Mouse (Mus musculus) heart, embryonic 13.5 days (tissue): ENCODE results near the gene Myo18a. TPM values are rescaled to one million over a fixed set of nuclear protein-coding genes. Genes with fewer than 3 reads are reported as not detected.

Source experiments
- ATAC-seq: fragments of 200-750 bp; cut with Nextera tagmentation; 2 replicates; pipeline ENCODE4 v1.8.0; 2017; ENCODE audit warnings: moderate TSS enrichment; ENCODE audit not compliant: insufficient number of reproducible peaks, low FRiP score, low TSS enrichment; ENCODE audit errors: extremely low read depth
- H3K27ac ChIP-seq: fragments of 300-500 bp; sonication (generic); replicated peaks from 2 replicates; pipeline ENCODE4 v1.5.1; 2015; ENCODE audit warnings: moderate library complexity, mild to moderate bottlenecking, inconsistent platforms
- H3K27me3 ChIP-seq: fragments of 300-500 bp; sonication (generic); replicated peaks from 2 replicates; pipeline ENCODE4 v1.6.1; 2015; ENCODE audit warnings: mild to moderate bottlenecking, inconsistent platforms
- H3K36me3 ChIP-seq: fragments of 300-500 bp; sonication (generic); 2 replicates; pipeline ENCODE4 v1.6.1; 2015; ENCODE audit warnings: mild to moderate bottlenecking, inconsistent platforms
- H3K4me1 ChIP-seq: fragments of 300-500 bp; sonication (generic); 2 replicates; pipeline ENCODE4 v1.6.1; 2015; ENCODE audit warnings: inconsistent platforms
- H3K4me2 ChIP-seq: fragments of 300-500 bp; sonication (generic); 2 replicates; pipeline ENCODE4 v1.6.1; 2015; ENCODE audit warnings: inconsistent platforms, mild to moderate bottlenecking, moderate library complexity
- H3K4me3 ChIP-seq: fragments of 300-500 bp; sonication (generic); 2 replicates; pipeline ENCODE4 v1.5.1; 2015; ENCODE audit warnings: moderate library complexity, mild to moderate bottlenecking, inconsistent platforms
- H3K9ac ChIP-seq: fragments of 300-500 bp; sonication (generic); 2 replicates; pipeline ENCODE4 v1.6.1; 2015; ENCODE audit warnings: inconsistent platforms, mild to moderate bottlenecking, moderate library complexity
- H3K9me3 ChIP-seq: fragments of 300-500 bp; sonication (generic); 2 replicates; pipeline ENCODE4 v1.6.1; 2016; ENCODE audit warnings: inconsistent platforms
- WGBS: fragments of 180-500 bp; shearing (Covaris S2); methylation state at CpG from one replicate; pipeline ENCODE4 v1.1.7; 2015; ENCODE audit warnings: mixed read lengths; 5-methylcytosine and 5-hydroxymethylcytosine counted together
- polyA plus RNA-seq: library from polyadenylated mRNA; unstranded; fragments of >200 nt; fragmentation: Nextera tagmentation; extraction: Ambion mirVana; gene quantifications from 2 replicates; pipeline ENCODE4 v1.2.1, GENCODE M21; 2015

Gene Myo18a
- polyA plus RNA-seq, 1 experiment from 2014 or later: 100.0 TPM

DNA sequence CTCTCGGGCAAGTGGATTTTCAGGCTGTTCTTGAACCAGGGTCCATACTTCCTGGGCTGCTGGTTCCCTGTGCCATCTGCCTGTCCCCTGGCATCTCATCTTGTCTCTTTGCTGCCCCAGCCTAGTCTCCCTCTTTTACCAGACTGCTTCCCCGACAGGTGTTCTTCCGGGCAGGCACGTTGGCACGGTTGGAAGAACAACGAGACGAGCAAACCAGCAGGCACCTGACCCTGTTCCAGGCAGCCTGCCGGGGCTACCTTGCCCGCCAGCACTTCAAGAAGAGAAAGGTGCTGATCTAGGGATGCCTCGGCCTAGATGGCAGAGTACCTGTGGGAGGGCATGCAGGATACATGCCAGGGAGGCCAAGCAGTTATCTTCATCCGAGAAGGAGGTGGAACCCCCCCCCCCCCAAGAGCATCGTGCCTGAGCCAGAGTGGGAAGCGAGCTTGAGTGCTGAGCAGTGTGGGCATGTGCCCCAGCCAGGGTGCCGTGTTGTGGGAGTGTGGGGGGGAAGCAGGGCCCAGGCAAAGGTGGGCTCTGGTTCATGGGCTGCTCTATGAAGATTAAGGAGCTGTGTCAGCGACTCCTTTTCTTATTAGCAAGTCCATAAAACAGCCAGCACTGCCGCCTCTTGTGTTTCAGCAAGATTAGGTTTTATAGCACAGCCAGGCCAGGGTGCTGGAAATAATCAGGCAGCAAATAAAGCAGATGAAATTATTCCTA lies 77.6 kb downstream of the Myo18a start:
- WGBS: 80% methylated on average over 16 of the region's 16 CpGs
- Histone ChIP-seq H3K4me1 (peaks cover 16% of the 10 kb centered on the region), H3K36me3 (peaks cover 100% of the 10 kb centered on the region), H3K4me2 (no peak overlapping the region), H3K9ac (no peak overlapping the region), H3K27me3 (no peaks in the 10 kb centered on the region), H3K4me3 (no peak overlapping the region), H3K27ac (no peak overlapping the region), H3K9me3 (no peaks in the 10 kb centered on the region)
- ATAC-seq: no peak

DNA sequence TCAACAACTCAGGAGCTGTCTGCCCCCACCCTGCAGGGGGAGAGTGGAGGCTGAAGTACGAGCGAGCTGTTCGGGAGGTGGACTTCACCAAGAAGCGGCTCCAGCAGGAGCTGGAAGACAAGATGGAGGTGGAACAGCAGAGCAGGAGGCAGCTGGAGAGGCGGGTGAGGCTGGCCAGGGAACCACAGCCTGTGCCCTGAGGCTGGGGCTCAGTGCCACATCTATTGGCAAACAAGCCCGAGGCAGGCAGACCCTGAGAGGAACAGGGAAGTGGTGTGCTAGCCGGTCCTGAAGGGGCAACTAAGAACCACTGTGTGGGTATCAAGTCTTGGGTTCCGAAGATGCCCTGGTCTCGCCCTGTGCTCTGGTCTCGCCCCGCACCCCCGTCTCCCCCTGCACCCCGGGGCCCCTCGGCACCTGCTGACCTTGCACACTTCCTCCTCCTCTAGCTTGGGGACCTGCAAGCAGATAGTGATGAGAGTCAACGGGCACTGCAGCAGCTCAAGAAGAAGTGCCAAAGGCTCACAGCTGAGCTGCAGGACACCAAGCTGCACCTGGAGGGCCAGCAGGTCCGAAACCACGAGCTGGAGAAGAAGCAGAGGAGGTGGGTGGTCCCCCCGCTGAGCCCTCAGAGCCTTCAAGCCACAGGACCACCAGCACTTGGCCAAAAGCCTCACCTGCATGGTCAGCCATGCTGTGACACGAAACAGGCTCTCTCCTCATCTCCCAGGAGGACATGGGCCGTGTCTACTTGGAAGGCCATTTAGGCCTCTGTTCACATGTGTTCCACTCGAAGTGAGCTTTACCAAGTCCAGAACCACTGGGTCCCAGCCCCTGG lies 80.2 kb downstream of the Myo18a start:
- 79% methylated on average over 21 of the region's 21 CpGs for WGBS
- no peak overlapping the region for H3K27ac ChIP-seq
- no peaks in the 10 kb centered on the region for H3K27me3 ChIP-seq
- peaks cover 100% of the 10 kb centered on the region for H3K36me3 ChIP-seq
- H3K4me3 ChIP-seq: no peak overlapping the region
- no peak overlapping the region for H3K4me2 ChIP-seq
- H3K4me1 ChIP-seq: no peaks in the 10 kb centered on the region
- H3K9ac ChIP-seq: no peak overlapping the region
- no peak for ATAC-seq
- no peaks in the 10 kb centered on the region for H3K9me3 ChIP-seq

DNA sequence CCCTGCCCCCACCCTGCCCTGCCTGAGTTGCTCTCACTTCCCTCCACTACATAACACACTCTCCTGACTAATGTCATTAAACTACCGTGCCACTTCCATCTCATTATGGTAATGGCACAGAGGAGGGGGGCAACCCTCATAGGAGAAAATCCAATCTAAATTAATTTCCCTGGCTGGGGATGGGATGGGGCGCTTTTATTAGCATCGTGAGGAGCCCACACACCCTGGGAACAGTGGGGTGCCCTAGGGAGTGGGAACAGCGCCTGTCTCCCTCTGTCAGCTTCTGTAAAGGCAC lies 80.8 kb downstream of the Myo18a start:
- no peak overlapping the region for H3K4me2 ChIP-seq
- no peaks in the 10 kb centered on the region for H3K27me3 ChIP-seq
- no peak for ATAC-seq
- no peaks in the 10 kb centered on the region for H3K4me1 ChIP-seq
- H3K27ac ChIP-seq: no peak overlapping the region
- no peaks in the 10 kb centered on the region for H3K9me3 ChIP-seq
- WGBS: 63% methylated on average over 4 of the region's 4 CpGs
- H3K36me3 ChIP-seq: peaks cover 100% of the 10 kb centered on the region
- H3K9ac ChIP-seq: no peak overlapping the region
- no peak overlapping the region for H3K4me3 ChIP-seq

DNA sequence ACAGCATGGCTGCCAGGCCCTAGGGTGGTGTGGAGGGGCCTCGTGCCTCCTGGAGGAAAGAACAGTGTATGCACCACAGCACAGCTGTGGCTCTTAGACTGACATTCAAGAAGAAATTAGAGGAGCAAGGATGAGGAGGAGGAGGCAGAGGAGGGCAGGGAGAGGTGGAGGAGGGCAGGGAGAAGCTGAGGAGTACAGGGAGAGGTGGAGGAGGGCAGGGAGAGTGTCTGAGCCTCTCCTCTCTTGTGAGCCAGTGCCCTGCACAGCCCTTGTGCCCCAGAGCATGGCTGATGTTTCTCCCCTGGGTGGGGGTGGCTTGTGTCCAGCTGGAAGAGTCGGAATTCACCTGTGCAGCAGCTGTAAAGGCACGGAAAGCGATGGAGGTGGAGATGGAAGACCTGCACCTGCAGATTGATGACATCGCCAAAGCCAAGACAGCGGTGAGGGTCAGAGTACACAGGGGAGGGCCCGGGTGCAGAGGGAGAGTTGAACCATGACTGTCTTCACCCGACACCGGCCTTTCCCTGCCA lies 84.6 kb downstream of the Myo18a start:
- Histone ChIP-seq H3K4me3 (no peak overlapping the region), H3K27me3 (no peaks in the 10 kb centered on the region), H3K9ac (no peak overlapping the region), H3K27ac (no peak overlapping the region), H3K4me1 (peaks cover 17% of the 10 kb centered on the region), H3K9me3 (no peaks in the 10 kb centered on the region), H3K4me2 (no peak overlapping the region), H3K36me3 (peaks cover 99% of the 10 kb centered on the region)
- no peak for ATAC-seq
- WGBS: 59% methylated on average over 9 of the region's 9 CpGs

DNA sequence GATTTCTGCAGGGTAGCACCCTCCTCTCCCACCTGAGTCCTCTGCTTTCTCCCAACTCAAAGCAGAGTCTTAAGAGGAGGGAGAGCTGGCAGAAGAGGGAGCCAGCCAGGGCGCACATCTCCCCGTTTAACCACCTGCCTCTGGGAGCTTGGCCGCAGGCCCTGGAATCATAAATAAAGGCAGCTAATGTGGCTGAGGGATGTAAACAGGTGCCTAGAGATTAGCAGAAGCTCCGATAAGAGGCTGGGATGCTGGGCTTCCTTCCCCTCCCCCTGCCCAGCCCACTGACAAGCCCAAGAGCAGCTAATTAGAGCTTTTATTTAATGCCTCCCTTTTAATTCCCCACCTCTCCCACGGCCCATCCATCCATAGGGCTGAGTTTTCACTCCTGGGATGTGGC lies 85.1 kb downstream of the Myo18a start:
- Histone ChIP-seq H3K9me3 (no peaks in the 10 kb centered on the region), H3K27me3 (no peaks in the 10 kb centered on the region), H3K36me3 (peaks cover 99% of the 10 kb centered on the region), H3K27ac (no peak overlapping the region), H3K9ac (no peak overlapping the region), H3K4me1 (peaks cover 17% of the 10 kb centered on the region), H3K4me2 (no peak overlapping the region), H3K4me3 (no peak overlapping the region)
- WGBS: 43% methylated on average over 5 of the region's 5 CpGs
- no peak for ATAC-seq

DNA sequence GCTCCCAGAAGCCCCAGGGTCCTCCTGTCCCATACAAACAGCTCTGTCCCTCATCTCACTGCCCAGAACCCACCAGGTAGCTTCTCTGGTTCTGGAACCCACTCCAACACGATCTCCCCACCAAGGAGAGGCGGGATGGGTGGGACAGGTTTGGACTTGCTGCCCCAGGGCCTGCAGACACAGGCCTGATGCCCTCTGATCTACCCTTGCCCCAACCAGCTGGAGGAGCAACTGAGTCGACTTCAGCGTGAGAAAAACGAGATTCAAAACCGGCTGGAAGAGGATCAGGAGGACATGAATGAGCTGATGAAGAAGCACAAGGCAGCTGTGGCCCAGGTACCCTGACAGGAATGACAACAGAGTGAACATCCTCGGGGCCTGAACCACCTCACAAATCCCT lies 86.1 kb downstream of the Myo18a start:
- no peak overlapping the region for H3K4me3 ChIP-seq
- no peak overlapping the region for H3K9ac ChIP-seq
- H3K27ac ChIP-seq: no peak overlapping the region
- 76% methylated on average over 7 of the region's 7 CpGs for WGBS
- no peaks in the 10 kb centered on the region for H3K9me3 ChIP-seq
- peaks cover 99% of the 10 kb centered on the region for H3K36me3 ChIP-seq
- H3K4me2 ChIP-seq: no peak overlapping the region
- peaks cover 17% of the 10 kb centered on the region for H3K4me1 ChIP-seq
- no peak for ATAC-seq
- H3K27me3 ChIP-seq: no peaks in the 10 kb centered on the region

DNA sequence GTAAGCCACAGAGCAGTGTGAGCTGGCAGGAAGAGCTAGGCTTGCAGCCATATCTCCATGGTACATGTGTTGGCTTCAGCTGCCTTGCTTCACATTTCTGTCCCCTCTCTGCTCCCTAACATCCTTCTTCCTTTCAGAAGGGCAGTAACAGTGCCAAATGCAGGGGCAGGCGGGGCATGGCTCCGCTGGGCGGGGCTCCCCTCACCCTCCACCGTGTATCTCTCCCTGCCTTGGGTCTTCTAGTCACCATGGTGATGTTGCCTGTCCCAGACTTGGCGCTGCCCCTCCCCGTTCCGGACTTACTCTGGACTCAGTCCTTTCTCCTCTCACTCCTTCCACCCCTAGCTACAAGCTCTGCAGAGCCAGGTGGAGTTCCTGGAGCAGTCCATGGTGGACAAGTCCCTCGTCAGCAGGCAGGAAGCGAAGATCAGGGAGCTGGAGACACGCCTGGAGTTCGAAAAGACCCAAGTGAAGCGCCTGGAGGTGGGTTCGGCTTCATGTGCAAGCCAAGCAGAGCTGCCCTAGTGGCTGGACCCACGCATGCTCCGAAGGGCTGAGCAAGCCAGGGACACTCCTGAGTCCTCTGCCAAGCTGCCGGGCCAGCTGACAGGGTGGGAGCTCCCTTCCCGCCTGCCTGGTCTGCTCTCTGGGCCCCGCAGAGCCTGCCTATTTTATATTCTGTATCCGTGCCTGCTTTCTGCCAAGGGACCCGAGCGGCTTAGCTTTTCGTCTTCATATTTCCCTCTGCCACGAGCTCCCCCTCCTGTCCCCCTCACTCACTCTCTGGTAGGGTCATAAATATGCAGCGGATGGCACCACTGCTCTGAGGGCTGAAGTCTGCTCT lies 87.6 kb downstream of the Myo18a start:
- WGBS: 55% methylated on average over 24 of the region's 24 CpGs
- Histone ChIP-seq H3K9me3 (no peaks in the 10 kb centered on the region), H3K4me3 (no peak overlapping the region), H3K9ac (no peak overlapping the region), H3K4me1 (peaks cover 17% of the 10 kb centered on the region), H3K27me3 (no peaks in the 10 kb centered on the region), H3K4me2 (no peak overlapping the region), H3K36me3 (peaks cover 99% of the 10 kb centered on the region), H3K27ac (peak overlapping the region; percentile 39; the same call in 1 of the 2 replicates)
- ATAC-seq: no peak

DNA sequence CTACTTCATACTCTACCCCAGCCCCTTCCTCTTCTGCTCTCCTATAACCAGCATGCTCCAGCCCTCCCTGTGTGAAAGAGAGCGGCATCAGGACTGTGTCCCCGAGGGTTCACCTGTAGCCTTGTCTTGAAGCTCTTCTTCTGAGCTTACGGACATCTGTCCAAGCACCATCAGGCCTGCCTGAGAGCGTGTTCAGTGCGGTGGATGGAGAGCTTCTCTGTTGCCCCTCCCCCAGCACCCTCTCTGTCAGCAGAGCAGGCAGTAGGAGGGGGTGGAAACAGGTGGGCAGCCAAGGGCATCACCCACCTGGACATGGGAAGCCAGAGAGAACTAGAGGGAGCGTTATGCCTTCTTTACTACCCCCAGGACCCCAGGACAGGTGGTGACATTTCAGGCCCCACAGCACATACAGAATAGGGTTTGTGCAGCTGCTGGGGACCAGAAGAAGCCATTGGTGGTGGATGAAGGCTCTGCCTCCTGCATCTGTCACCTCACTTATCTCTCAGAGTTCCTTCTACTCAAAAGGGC lies 88.5 kb downstream of the Myo18a start:
- Histone ChIP-seq H3K27me3 (no peaks in the 10 kb centered on the region), H3K4me3 (no peak overlapping the region), H3K9me3 (no peaks in the 10 kb centered on the region), H3K4me1 (peaks cover 17% of the 10 kb centered on the region), H3K9ac (no peak overlapping the region), H3K4me2 (no peak overlapping the region), H3K27ac (no peak overlapping the region), H3K36me3 (peaks cover 99% of the 10 kb centered on the region)
- WGBS: 70% methylated on average over 6 of the region's 6 CpGs
- no peak for ATAC-seq

DNA sequence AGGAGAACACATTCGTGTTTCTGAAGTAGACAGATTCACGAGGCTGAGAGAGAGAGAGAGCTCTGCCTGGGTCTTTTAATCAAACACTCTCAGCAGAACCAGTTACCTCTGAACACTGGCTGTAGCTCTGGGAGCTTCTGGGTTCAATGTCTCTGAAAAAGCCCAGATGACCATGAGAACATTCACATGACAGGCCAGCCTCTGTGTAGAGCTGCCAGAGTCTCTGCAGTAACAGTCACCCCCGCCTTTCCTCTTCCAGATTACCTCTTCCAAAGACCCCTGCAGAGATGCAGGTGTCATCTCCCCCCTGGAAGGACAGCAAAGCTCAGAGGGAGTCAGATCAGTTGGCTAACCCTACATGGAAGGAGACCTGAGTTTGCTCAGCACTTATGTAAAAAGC lies 89.1 kb downstream of the Myo18a start:
- Histone ChIP-seq H3K4me1 (peaks cover 17% of the 10 kb centered on the region), H3K9ac (no peak overlapping the region), H3K27me3 (no peaks in the 10 kb centered on the region), H3K36me3 (peaks cover 99% of the 10 kb centered on the region), H3K9me3 (no peaks in the 10 kb centered on the region), H3K4me2 (no peak overlapping the region), H3K27ac (no peak overlapping the region), H3K4me3 (no peak overlapping the region)
- 47% methylated on average over 3 of the region's 3 CpGs for WGBS
- no peak for ATAC-seq

DNA sequence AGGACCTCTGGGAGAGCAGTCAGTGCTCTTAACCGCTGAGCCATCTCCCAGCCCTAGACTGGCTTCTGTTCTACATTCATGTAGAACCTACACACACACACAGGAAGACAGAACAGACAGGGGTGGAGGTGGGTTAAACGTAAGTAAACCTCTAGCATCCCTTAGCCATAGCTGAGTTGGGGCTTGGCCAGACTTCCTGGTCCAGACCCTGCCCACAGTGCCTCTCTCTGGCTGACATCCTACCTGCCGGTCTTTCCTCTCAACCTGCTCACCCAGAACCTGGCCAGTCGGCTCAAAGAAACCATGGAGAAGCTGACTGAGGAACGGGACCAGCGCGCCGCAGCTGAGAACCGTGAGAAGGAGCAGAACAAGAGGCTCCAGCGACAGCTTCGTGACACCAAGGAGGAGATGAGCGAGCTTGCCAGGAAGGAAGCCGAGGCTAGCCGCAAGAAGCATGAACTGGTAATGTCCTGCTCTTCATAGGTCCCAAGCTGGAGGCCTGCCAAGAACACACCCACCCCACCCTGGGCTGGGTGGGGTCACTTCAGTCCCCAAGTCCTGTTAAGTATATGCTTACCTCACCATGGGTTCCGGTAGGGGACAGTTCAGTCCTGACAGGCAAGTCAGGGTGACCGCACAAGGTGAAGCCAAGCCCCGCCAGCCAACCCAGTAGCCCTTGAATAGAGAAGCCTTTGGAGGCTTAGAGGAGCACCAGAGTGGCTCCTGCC lies 90.1 kb downstream of the Myo18a start:
- H3K4me2 ChIP-seq: no peak overlapping the region
- no peak overlapping the region for H3K9ac ChIP-seq
- no peaks in the 10 kb centered on the region for H3K27me3 ChIP-seq
- no peaks in the 10 kb centered on the region for H3K9me3 ChIP-seq
- 86% methylated on average over 17 of the region's 17 CpGs for WGBS
- ATAC-seq: no peak
- peaks cover 99% of the 10 kb centered on the region for H3K36me3 ChIP-seq
- H3K27ac ChIP-seq: no peak overlapping the region
- H3K4me1 ChIP-seq: peaks cover 17% of the 10 kb centered on the region
- H3K4me3 ChIP-seq: no peak overlapping the region
